Mouse (Mus musculus): ENCODE data around the gene Rnf149.

GRCm38 (mm10) chr1:39549831-39550230 lies 27.4 kb downstream of the Rnf149 start:
- TF ChIP-seq CTCF (IDR thresholded peaks at IDR 0.05; ENCODE audit: extremely low read depth, insufficient read depth, insufficient read length, insufficient replicate concordance) (no peak), POLR2A (IDR thresholded peaks at IDR 0.05; ENCODE audit: low read depth, low read length) (no peak)

All from spleen, adult 2 months (tissue).